Mouse (Mus musculus): ENCODE results near the gene Rreb1. TPM values are rescaled to one million over a fixed set of nuclear protein-coding genes. Genes with fewer than 3 reads are reported as not detected.

Rreb1 gene
- total and polyA plus RNA-seq, 2 experiments from 2014 or later: 2.3 to 6.0 TPM

DNA sequence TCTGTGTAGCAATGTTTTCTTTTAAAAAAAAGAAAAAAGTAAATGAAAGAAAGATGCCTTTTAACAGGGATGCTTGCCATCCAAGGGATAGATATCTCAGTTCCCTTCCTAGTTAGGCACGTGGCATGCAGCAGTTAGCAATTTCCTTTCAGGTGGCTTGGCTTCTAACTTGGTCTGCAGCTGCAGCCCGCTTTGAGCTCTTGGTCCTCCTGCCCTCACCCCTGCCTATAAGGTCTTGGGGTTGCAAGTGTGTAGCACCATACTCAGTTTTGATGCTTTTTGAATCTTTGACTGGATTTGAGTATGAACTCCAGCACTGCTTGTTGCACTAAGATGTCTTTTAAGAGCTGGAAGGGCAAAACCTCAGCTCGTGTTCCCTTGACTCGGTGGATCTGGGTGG is 144.9 kb downstream of the Rreb1 start:
- Histone ChIP-seq H3K4me3 (ENCODE audit: low read length) (no peak overlapping the region), H3K9ac (replicated peaks; ENCODE audit: low read length) (no peak overlapping the region), H3K9me3 (ENCODE audit: low read length) (no peaks in the 10 kb centered on the region), H3K36me3 (ENCODE audit: insufficient read depth, low read length) (no peaks in the 10 kb centered on the region), H3K27me3 (ENCODE audit: insufficient read depth, low read length) (no peaks in the 10 kb centered on the region), H3K4me1 (ENCODE audit: insufficient read depth, low read length) (no peaks in the 10 kb centered on the region), H3K4me2 (ENCODE audit: low read depth, low read length) (no peak overlapping the region), H3K27ac (no peak overlapping the region)
- WGBS: 81% methylated on average over 4 of the region's 4 CpGs
- DNase-seq (ENCODE audit: low spot score) (no peak), ATAC-seq (no peak)
- TF ChIP-seq CTCF (IDR thresholded peaks at IDR 0.05; ENCODE audit: low read depth): no peak

DNA sequence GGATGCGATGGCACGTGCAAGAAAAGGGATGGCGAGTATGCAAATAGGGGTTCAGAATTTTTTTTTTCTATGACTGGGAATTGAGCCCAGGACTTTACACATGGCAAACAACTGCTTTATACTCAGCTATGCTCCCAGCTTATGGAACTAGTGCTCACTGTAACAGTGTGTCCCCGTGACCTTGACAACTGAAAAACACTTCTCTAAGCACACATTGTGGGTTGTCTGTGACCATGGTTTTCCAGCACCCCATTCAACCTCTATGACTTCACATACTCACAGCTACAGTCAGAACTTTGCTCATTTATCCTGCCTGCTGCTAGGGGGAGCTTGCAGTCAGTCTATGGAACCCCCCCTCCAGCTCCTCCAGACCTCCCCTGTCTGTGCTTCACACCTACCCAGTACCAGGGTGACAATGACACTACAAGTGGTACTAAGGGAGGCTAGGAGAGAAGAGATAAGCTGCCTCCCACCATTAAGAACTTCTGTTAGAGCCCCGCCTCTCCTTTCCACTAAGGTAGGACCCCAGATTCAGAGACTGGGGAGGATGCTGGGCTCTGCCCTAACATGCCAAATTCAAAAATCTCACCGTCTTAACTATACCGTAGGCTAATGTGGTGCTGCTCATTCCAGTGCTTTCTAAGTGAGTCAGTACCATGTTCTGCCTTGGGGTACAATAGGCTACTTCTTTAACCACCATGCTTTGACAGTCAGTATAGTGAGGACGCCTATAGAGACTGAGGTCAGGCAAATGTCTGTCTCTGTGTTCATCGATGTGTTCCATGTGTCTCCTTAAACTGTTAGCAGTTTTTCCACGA is 145.7 kb downstream of the Rreb1 start:
- peak; percentile 74; the same call in 1 of the 2 replicates for ATAC-seq
- no peak for DNase-seq (ENCODE audit: low spot score)
- no peak overlapping the region for H3K4me3 ChIP-seq (ENCODE audit: low read length)
- no peak overlapping the region for H3K4me2 ChIP-seq (ENCODE audit: low read depth, low read length)
- no peaks in the 10 kb centered on the region for H3K36me3 ChIP-seq (ENCODE audit: insufficient read depth, low read length)
- H3K4me1 ChIP-seq (ENCODE audit: insufficient read depth, low read length): no peaks in the 10 kb centered on the region
- H3K9me3 ChIP-seq (ENCODE audit: low read length): no peaks in the 10 kb centered on the region
- no peak overlapping the region for H3K27ac ChIP-seq
- 80% methylated on average over 10 of the region's 10 CpGs for WGBS
- no peak for TF ChIP-seq CTCF (IDR thresholded peaks at IDR 0.05; ENCODE audit: low read depth)
- H3K9ac ChIP-seq (replicated peaks; ENCODE audit: low read length): no peak overlapping the region
- no peaks in the 10 kb centered on the region for H3K27me3 ChIP-seq (ENCODE audit: insufficient read depth, low read length)

DNA sequence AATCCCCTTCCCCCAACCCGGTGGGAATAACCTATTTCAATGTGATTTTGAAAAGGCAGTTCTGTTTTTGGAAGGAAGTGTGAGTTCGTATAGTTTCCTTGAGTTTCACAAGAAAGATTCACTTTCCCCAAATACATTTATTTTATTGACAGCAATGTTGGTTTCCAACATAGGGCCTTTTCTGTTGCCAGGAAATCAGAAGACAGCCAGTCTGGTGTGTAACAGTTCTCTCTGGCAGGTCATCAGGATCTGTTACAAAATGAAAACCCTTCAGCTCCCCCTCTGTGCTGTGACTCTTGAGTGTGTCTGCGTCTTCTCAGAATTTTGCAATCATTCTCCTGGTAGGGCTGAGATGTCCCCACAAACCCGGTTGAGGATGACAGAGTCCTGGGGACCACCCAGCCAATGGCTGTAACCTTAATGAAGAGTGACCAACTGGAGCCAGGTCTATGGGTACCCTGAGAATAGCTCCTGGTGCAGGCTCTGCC is 146.3 kb downstream of the Rreb1 start:
- Histone ChIP-seq H3K36me3 (ENCODE audit: insufficient read depth, low read length) (no peaks in the 10 kb centered on the region), H3K4me1 (ENCODE audit: insufficient read depth, low read length) (no peaks in the 10 kb centered on the region), H3K4me2 (ENCODE audit: low read depth, low read length) (no peak overlapping the region), H3K9me3 (ENCODE audit: low read length) (no peaks in the 10 kb centered on the region), H3K27me3 (ENCODE audit: insufficient read depth, low read length) (no peaks in the 10 kb centered on the region), H3K4me3 (ENCODE audit: low read length) (no peak overlapping the region), H3K9ac (replicated peaks; ENCODE audit: low read length) (no peak overlapping the region), H3K27ac (no peak overlapping the region)
- DNase-seq (ENCODE audit: low spot score): no peak
- ATAC-seq: no peak
- WGBS: 68% methylated on average over 4 of the region's 4 CpGs
- TF ChIP-seq CTCF (IDR thresholded peaks at IDR 0.05; ENCODE audit: low read depth): no peak

DNA sequence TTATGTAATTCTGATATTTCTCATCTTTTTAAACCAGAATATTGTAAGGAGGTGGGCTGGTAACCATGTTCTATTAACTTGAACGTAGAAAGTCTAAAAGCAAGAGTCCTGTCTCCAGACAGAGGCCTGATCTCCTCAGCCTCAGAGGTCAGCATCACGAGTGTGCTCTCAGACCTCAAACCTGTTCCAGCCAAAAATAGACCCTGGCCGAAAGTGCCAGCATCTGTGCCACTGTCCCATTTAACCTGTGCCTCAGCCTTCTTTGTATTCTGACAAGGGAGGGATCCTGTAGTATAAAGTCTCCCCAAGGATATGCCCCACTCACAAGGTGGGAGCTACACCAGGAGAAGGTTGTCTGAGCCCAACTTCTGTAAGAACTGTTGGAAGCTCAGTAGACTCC is 148.2 kb downstream of the Rreb1 start:
- TF ChIP-seq CTCF (IDR thresholded peaks at IDR 0.05; ENCODE audit: low read depth): no peak

DNA sequence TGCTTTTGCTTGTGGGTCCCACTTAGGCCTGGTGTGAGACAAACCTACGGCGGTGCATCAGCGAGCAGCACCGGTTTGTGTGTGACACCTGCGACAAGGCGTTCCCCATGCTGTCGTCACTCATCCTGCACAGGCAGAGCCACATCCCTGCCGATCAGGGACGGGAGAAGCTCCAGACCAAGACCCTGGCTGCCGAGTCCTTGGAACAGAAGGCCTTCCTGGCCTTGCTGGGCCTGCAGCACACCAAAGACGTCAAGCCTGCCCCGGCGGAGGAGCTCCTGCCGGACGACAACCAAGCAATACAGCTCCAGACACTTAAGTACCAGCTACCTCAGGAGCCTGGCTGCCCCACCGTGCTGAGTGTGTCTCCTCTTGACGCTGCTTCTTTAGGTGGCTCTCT is 151.3 kb downstream of the Rreb1 start:
- ATAC-seq: no peak

More for the DNA sequence above, 148.2 kb downstream of the Rreb1 start:
- DNase-seq (ENCODE audit: low spot score) (no peak), ATAC-seq (no peak)
- Histone ChIP-seq H3K4me2 (ENCODE audit: low read depth, low read length) (no peak overlapping the region), H3K27me3 (ENCODE audit: insufficient read depth, low read length) (no peaks in the 10 kb centered on the region), H3K36me3 (ENCODE audit: insufficient read depth, low read length) (no peaks in the 10 kb centered on the region; the same call in 1 of the 2 replicates), H3K9me3 (ENCODE audit: low read length) (no peaks in the 10 kb centered on the region), H3K9ac (replicated peaks; ENCODE audit: low read length) (no peak overlapping the region), H3K4me3 (ENCODE audit: low read length) (no peak overlapping the region), H3K4me1 (ENCODE audit: insufficient read depth, low read length) (no peaks in the 10 kb centered on the region), H3K27ac (no peak overlapping the region)
- WGBS: 90% methylated on average over 3 of the region's 3 CpGs

DNA sequence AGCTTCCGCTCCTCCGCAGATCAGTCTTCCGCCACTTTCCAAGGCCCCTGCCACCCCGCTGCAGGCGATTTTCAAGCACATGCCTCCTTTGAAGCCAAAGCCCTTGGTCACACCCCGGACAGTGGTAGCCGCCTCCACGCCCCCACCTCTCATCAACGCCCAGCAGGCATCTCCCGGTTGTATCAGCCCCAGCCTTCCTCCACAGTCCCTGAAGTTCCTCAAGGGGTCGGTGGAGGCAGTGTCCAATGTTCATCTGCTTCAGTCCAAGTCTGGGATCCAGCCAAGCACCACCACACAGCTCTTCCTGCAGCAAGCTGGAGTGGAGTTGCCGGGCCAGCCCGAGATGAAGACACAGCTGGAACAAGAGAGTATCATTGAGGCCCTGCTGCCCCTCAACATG is 151.9 kb downstream of the Rreb1 start:
- Histone ChIP-seq H3K27me3 (ENCODE audit: insufficient read depth, low read length) (no peaks in the 10 kb centered on the region), H3K4me3 (ENCODE audit: low read length) (no peak overlapping the region), H3K27ac (no peak overlapping the region), H3K9ac (replicated peaks; ENCODE audit: low read length) (no peak overlapping the region), H3K4me1 (ENCODE audit: insufficient read depth, low read length) (no peaks in the 10 kb centered on the region), H3K36me3 (ENCODE audit: insufficient read depth, low read length) (no peaks in the 10 kb centered on the region; the same call in 1 of the 2 replicates), H3K9me3 (ENCODE audit: low read length) (no peaks in the 10 kb centered on the region), H3K4me2 (ENCODE audit: low read depth, low read length) (no peak overlapping the region)
- ATAC-seq: no peak
- WGBS: 89% methylated on average over 13 of the region's 13 CpGs
- no peak for TF ChIP-seq CTCF (IDR thresholded peaks at IDR 0.05; ENCODE audit: low read depth)
- no peak for DNase-seq (ENCODE audit: low spot score)

More for the DNA sequence above, 151.3 kb downstream of the Rreb1 start:
- H3K27ac ChIP-seq: no peak overlapping the region
- TF ChIP-seq CTCF (IDR thresholded peaks at IDR 0.05; ENCODE audit: low read depth): no peak
- 92% methylated on average over 17 of the region's 17 CpGs for WGBS
- no peak overlapping the region for H3K9ac ChIP-seq (replicated peaks; ENCODE audit: low read length)
- H3K27me3 ChIP-seq (ENCODE audit: insufficient read depth, low read length): no peaks in the 10 kb centered on the region
- no peaks in the 10 kb centered on the region for H3K9me3 ChIP-seq (ENCODE audit: low read length)
- DNase-seq (ENCODE audit: low spot score): no peak
- no peak overlapping the region for H3K4me2 ChIP-seq (ENCODE audit: low read depth, low read length)
- H3K4me3 ChIP-seq (ENCODE audit: low read length): no peak overlapping the region
- no peaks in the 10 kb centered on the region; the same call in 1 of the 2 replicates for H3K36me3 ChIP-seq (ENCODE audit: insufficient read depth, low read length)
- H3K4me1 ChIP-seq (ENCODE audit: insufficient read depth, low read length): no peaks in the 10 kb centered on the region

DNA sequence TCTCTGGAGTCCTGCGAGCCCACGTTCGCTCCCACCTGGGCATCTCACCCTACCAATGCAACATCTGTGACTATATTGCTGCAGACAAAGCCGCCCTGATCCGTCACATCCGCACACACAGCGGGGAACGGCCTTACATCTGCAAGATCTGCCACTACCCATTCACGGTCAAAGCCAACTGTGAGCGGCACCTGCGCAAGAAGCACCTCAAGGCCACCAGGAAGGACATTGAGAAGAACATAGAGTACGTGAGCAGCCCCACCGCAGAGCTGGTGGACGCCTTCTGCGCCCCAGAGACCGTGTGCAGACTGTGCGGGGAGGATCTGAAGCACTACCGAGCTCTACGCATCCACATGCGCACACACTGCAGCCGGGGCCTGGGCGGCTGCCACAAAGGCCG is 152.4 kb downstream of the Rreb1 start:
- Histone ChIP-seq H3K9me3 (ENCODE audit: low read length) (no peaks in the 10 kb centered on the region), H3K9ac (replicated peaks; ENCODE audit: low read length) (no peak overlapping the region), H3K4me2 (ENCODE audit: low read depth, low read length) (no peak overlapping the region), H3K4me1 (ENCODE audit: insufficient read depth, low read length) (no peaks in the 10 kb centered on the region), H3K36me3 (ENCODE audit: insufficient read depth, low read length) (no peaks in the 10 kb centered on the region; the same call in 1 of the 2 replicates), H3K4me3 (ENCODE audit: low read length) (no peak overlapping the region), H3K27ac (no peak overlapping the region), H3K27me3 (ENCODE audit: insufficient read depth, low read length) (no peaks in the 10 kb centered on the region)
- no peak for ATAC-seq
- no peak for TF ChIP-seq CTCF (IDR thresholded peaks at IDR 0.05; ENCODE audit: low read depth)
- no peak for DNase-seq (ENCODE audit: low spot score)
- WGBS: 94% methylated on average over 23 of the region's 23 CpGs
